Mouse (Mus musculus): ENCODE results near the gene Rest. TPM values are rescaled to one million over a fixed set of nuclear protein-coding genes. Genes with fewer than 3 reads are reported as not detected.

Rest gene
- total and polyA plus RNA-seq, 2 experiments: 3.7 to 9.8 TPM

GRCm38 (mm10) chr5:77259315-77259714, 6.0 kb upstream of the Rest start:
- Histone ChIP-seq H3K4me3 (ENCODE audit: insufficient read depth, low read depth, low read length) (no peak overlapping the region), H3K79me2 (ENCODE audit: control insufficient read depth, insufficient read depth, low read length) (no peaks in the 10 kb centered on the region), H3K27me3 (ENCODE audit: control insufficient read depth, insufficient read depth, low read length) (no peaks in the 10 kb centered on the region), H3K9ac (ENCODE audit: low read depth, low read length) (no peak overlapping the region), H3K4me1 (ENCODE audit: control insufficient read depth, insufficient read depth, low read length) (no peaks in the 10 kb centered on the region), H3K36me3 (ENCODE audit: control insufficient read depth, insufficient read depth, low read length) (no peaks in the 10 kb centered on the region), H3K27ac (replicated peaks; ENCODE audit: insufficient read depth, low read depth, low read length) (no peak overlapping the region)
- no peak for TF ChIP-seq POLR2A (IDR thresholded peaks at IDR 0.05; ENCODE audit: extremely low read depth, insufficient read depth, low read length)
- TF ChIP-seq CTCF (IDR thresholded peaks at IDR 0.05; ENCODE audit: low read depth, low read length): no peak
- no peak for DNase-seq (ENCODE audit: extremely low read depth, low read depth, low spot score)

GRCm38 (mm10) chr5:77260141-77260540, 5.2 kb upstream of the Rest start:
- Histone ChIP-seq H3K27me3 (ENCODE audit: control insufficient read depth, insufficient read depth, low read length) (no peaks in the 10 kb centered on the region), H3K36me3 (ENCODE audit: control insufficient read depth, insufficient read depth, low read length) (no peaks in the 10 kb centered on the region), H3K4me1 (ENCODE audit: control insufficient read depth, insufficient read depth, low read length) (no peaks in the 10 kb centered on the region; the same call in 1 of the 2 replicates), H3K4me3 (ENCODE audit: insufficient read depth, low read depth, low read length) (no peak overlapping the region), H3K27ac (replicated peaks; ENCODE audit: insufficient read depth, low read depth, low read length) (no peak overlapping the region), H3K79me2 (ENCODE audit: control insufficient read depth, insufficient read depth, low read length) (no peaks in the 10 kb centered on the region), H3K9ac (ENCODE audit: low read depth, low read length) (no peak overlapping the region)
- no peak for TF ChIP-seq CTCF (IDR thresholded peaks at IDR 0.05; ENCODE audit: low read depth, low read length)
- no peak for TF ChIP-seq POLR2A (IDR thresholded peaks at IDR 0.05; ENCODE audit: extremely low read depth, insufficient read depth, low read length)
- DNase-seq (ENCODE audit: extremely low read depth, low read depth, low spot score): no peak
- 47% methylated on average over 6 of the region's 6 CpGs for WGBS

- no peak for DNase-seq (ENCODE audit: extremely low read depth, low read depth, low spot score)
- no peaks in the 10 kb centered on the region for H3K36me3 ChIP-seq (ENCODE audit: control insufficient read depth, insufficient read depth, low read length)
- H3K4me3 ChIP-seq (ENCODE audit: insufficient read depth, low read depth, low read length): no peak overlapping the region
- no peaks in the 10 kb centered on the region for H3K27me3 ChIP-seq (ENCODE audit: control insufficient read depth, insufficient read depth, low read length)
- no peak overlapping the region for H3K27ac ChIP-seq (replicated peaks; ENCODE audit: insufficient read depth, low read depth, low read length)
- H3K9ac ChIP-seq (ENCODE audit: low read depth, low read length): no peak overlapping the region
- no peaks in the 10 kb centered on the region; the same call in 1 of the 2 replicates for H3K4me1 ChIP-seq (ENCODE audit: control insufficient read depth, insufficient read depth, low read length)
- WGBS: 88% methylated on average over 4 of the region's 4 CpGs
- no peaks in the 10 kb centered on the region for H3K79me2 ChIP-seq (ENCODE audit: control insufficient read depth, insufficient read depth, low read length)
- TF ChIP-seq CTCF (IDR thresholded peaks at IDR 0.05; ENCODE audit: low read depth, low read length) (no peak), POLR2A (IDR thresholded peaks at IDR 0.05; ENCODE audit: extremely low read depth, insufficient read depth, low read length) (no peak)
Observed at GRCm38 (mm10) chr5:77261137-77261536, 4.2 kb upstream of the Rest start.

- no peak for DNase-seq (ENCODE audit: extremely low read depth, low read depth, low spot score)
- Histone ChIP-seq H3K4me1 (ENCODE audit: control insufficient read depth, insufficient read depth, low read length) (peaks cover 2% of the 10 kb centered on the region; the same call in 1 of the 2 replicates), H3K9ac (ENCODE audit: low read depth, low read length) (no peak overlapping the region), H3K27ac (replicated peaks; ENCODE audit: insufficient read depth, low read depth, low read length) (no peak overlapping the region), H3K4me3 (ENCODE audit: insufficient read depth, low read depth, low read length) (no peak overlapping the region), H3K36me3 (ENCODE audit: control insufficient read depth, insufficient read depth, low read length) (no peaks in the 10 kb centered on the region), H3K27me3 (ENCODE audit: control insufficient read depth, insufficient read depth, low read length) (no peaks in the 10 kb centered on the region), H3K79me2 (ENCODE audit: control insufficient read depth, insufficient read depth, low read length) (no peaks in the 10 kb centered on the region)
- TF ChIP-seq CTCF (IDR thresholded peaks at IDR 0.05; ENCODE audit: low read depth, low read length): no peak
- TF ChIP-seq POLR2A (IDR thresholded peaks at IDR 0.05; ENCODE audit: extremely low read depth, insufficient read depth, low read length): no peak
- WGBS: 91% methylated on average over 5 of the region's 5 CpGs
Observed at GRCm38 (mm10) chr5:77262105-77262504, 3.2 kb upstream of the Rest start.

GRCm38 (mm10) chr5:77265671-77266065, 377 bp downstream of the Rest start:
- peak overlapping the region; percentile 79 for H3K4me3 ChIP-seq (ENCODE audit: insufficient read depth, low read depth, low read length)
- H3K9ac ChIP-seq (ENCODE audit: low read depth, low read length): peak overlapping the region; percentile 90
- H3K36me3 ChIP-seq (ENCODE audit: control insufficient read depth, insufficient read depth, low read length): peaks cover 9% of the 10 kb centered on the region; the same call in 1 of the 2 replicates
- TF ChIP-seq POLR2A (IDR thresholded peaks at IDR 0.05; ENCODE audit: extremely low read depth, insufficient read depth, low read length) (no peak), CTCF (IDR thresholded peaks at IDR 0.05; ENCODE audit: low read depth, low read length) (no peak)
- H3K79me2 ChIP-seq (ENCODE audit: control insufficient read depth, insufficient read depth, low read length): peaks cover 21% of the 10 kb centered on the region
- peaks cover 2% of the 10 kb centered on the region for H3K4me1 ChIP-seq (ENCODE audit: control insufficient read depth, insufficient read depth, low read length)
- 1% methylated on average over 43 of the region's 53 CpGs for WGBS
- DNase-seq (ENCODE audit: extremely low read depth, low read depth, low spot score): peak; percentile 27
- no peaks in the 10 kb centered on the region for H3K27me3 ChIP-seq (ENCODE audit: control insufficient read depth, insufficient read depth, low read length)
- H3K27ac ChIP-seq (replicated peaks; ENCODE audit: insufficient read depth, low read depth, low read length): peak overlapping the region; percentile 76

- Histone ChIP-seq H3K36me3 (ENCODE audit: control insufficient read depth, insufficient read depth, low read length) (peaks cover 9% of the 10 kb centered on the region; the same call in 1 of the 2 replicates), H3K27ac (replicated peaks; ENCODE audit: insufficient read depth, low read depth, low read length) (peak overlapping the region; percentile 76), H3K4me3 (ENCODE audit: insufficient read depth, low read depth, low read length) (peak overlapping the region; percentile 79), H3K9ac (ENCODE audit: low read depth, low read length) (peak overlapping the region; percentile 90), H3K79me2 (ENCODE audit: control insufficient read depth, insufficient read depth, low read length) (peaks cover 25% of the 10 kb centered on the region), H3K4me1 (ENCODE audit: control insufficient read depth, insufficient read depth, low read length) (peaks cover 2% of the 10 kb centered on the region), H3K27me3 (ENCODE audit: control insufficient read depth, insufficient read depth, low read length) (no peaks in the 10 kb centered on the region)
- WGBS: under 1% methylated on average over 73 of the region's 87 CpGs
- DNase-seq (ENCODE audit: extremely low read depth, low read depth, low spot score): peak; percentile 44
- no peak for TF ChIP-seq POLR2A (IDR thresholded peaks at IDR 0.05; ENCODE audit: extremely low read depth, insufficient read depth, low read length)
- no peak for TF ChIP-seq CTCF (IDR thresholded peaks at IDR 0.05; ENCODE audit: low read depth, low read length)
Observed at GRCm38 (mm10) chr5:77266066-77266885, 985 bp downstream of the Rest start.

Data from liver, adult 2 months (tissue).